Mouse (Mus musculus) spleen, adult 2 months (tissue): ENCODE data around the gene Tax1bp3.

Experiments
- CTCF ChIP-seq: fragments of 200-500 bp; IDR thresholded peaks from 2 replicates; pipeline ENCODE4 v1.5.1; 2011; ENCODE audit warnings: mild to moderate bottlenecking, inconsistent platforms; ENCODE audit not compliant: insufficient read depth, insufficient read length, insufficient replicate concordance; ENCODE audit errors: extremely low read depth
- POLR2A ChIP-seq: fragments of 200-500 bp; IDR thresholded peaks from 2 replicates; pipeline ENCODE4 v1.6.1; 2011; ENCODE audit warnings: low read depth, low read length, inconsistent platforms

DNA sequence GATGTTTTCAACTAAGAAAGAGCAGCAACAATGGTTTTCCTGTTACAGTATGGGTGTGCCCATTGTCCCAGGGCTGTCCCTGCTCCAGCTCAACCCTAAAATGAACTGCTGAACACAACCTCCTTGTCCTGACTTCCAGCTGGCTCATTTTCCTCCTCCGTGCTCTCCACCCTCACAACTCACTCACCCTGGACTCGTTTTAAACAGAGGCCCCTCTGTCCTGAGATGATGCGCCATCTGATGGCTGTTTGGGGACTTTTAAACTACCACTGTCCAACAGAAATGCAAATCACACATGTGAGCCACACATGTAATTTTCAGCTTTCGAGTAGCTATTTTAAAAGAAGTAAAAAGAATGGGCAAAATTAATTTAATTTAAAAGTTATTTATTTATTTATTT is 24.7 kb downstream of the Tax1bp3 start:
- TF ChIP-seq CTCF (no peak), POLR2A (no peak)
